Mouse (Mus musculus) CH12.LX (cell line): ENCODE results near the gene Luc7l3. TPM values are rescaled to one million over a fixed set of nuclear protein-coding genes. Genes with fewer than 3 reads are reported as not detected.

Experiments
- DNase-seq: peaks from one replicate; pipeline ENCODE4 v3.0.0-alpha.2; 2013; ENCODE audit errors: extremely low read depth
- H3K27ac ChIP-seq: 2 replicates; pipeline ENCODE4 v1.5.1; 2012; ENCODE audit warnings: low read depth, mild to moderate bottlenecking, control low read depth, moderate library complexity; ENCODE audit not compliant: insufficient read depth
- H3K27me3 ChIP-seq: replicated peaks from 2 replicates; pipeline ENCODE3; 2012; ENCODE audit warnings: inconsistent platforms
- H3K36me3 ChIP-seq, 2 experiments: replicated peaks in 1 of 2; 2 replicates each; pipeline versions ENCODE3 to v1.6.1; 2012; ENCODE audit warnings: inconsistent platforms in 1 of 2, low read length in 1 of 2, mild to moderate bottlenecking in 1 of 2, mixed read lengths in 1 of 2, moderate library complexity in 1 of 2; ENCODE audit not compliant: control insufficient read depth in 1 of 2, insufficient read depth in 1 of 2
- H3K4me1 ChIP-seq, 2 experiments: 2 replicates each; pipeline ENCODE4 v1.6.1; 2012; ENCODE audit warnings: inconsistent platforms in 1 of 2, moderate library complexity in 1 of 2; ENCODE audit not compliant: insufficient read depth in 2 of 2, control insufficient read depth in 1 of 2
- H3K4me2 ChIP-seq: 2 replicates; pipeline ENCODE4 v1.6.1; 2012; ENCODE audit warnings: low read depth, mild to moderate bottlenecking, control low read depth; ENCODE audit not compliant: poor library complexity, insufficient read depth, severe bottlenecking
- H3K4me3 ChIP-seq, 3 experiments: fragments of 150-350 bp in 1 of 3; sonication (generic) in 1 of 3; replicated peaks in 1 of 3; 2 replicates each; pipeline versions ENCODE3 to v1.5.1; 2011 to 2012; ENCODE audit warnings: low read depth in 2 of 3, low read length in 2 of 3, mild to moderate bottlenecking in 2 of 3, moderate library complexity in 2 of 3, control low read depth in 1 of 3, improper control_type of control experiment in 1 of 3, inconsistent platforms in 1 of 3, mixed read lengths in 1 of 3; ENCODE audit not compliant: poor library complexity in 1 of 3
- H3K79me2 ChIP-seq: replicated peaks from 2 replicates; pipeline ENCODE4 v1.6.1; 2012; ENCODE audit warnings: mild to moderate bottlenecking, moderate library complexity; ENCODE audit not compliant: control insufficient read depth, poor library complexity, insufficient read depth, severe bottlenecking; ENCODE audit errors: extremely low read depth
- H3K9ac ChIP-seq: 2 replicates; pipeline ENCODE4 v1.6.1; 2012; ENCODE audit warnings: low read depth, mild to moderate bottlenecking, control low read depth, moderate library complexity; ENCODE audit not compliant: insufficient read depth
- H3K9me3 ChIP-seq: replicated peaks from 2 replicates; pipeline ENCODE3; 2012; ENCODE audit warnings: low read length, inconsistent platforms, mixed read lengths
- BHLHE40 ChIP-seq: IDR thresholded peaks from 2 replicates; pipeline ENCODE4 v1.6.1; 2011; ENCODE audit warnings: mild to moderate bottlenecking, low read depth, low read length, improper control_type of control experiment
- CHD1 ChIP-seq: IDR thresholded peaks from 2 replicates; pipeline ENCODE4 v1.6.1; 2012; ENCODE audit warnings: low read depth, low read length, improper control_type of control experiment, inconsistent platforms
- CHD2 ChIP-seq: IDR thresholded peaks from 2 replicates; pipeline ENCODE4 v1.6.1; 2011; ENCODE audit warnings: low read length, improper control_type of control experiment
- E2F4 ChIP-seq: IDR thresholded peaks from 2 replicates; pipeline ENCODE4 v1.6.1; 2011; ENCODE audit warnings: low read depth, low read length, improper control_type of control experiment; ENCODE audit not compliant: insufficient replicate concordance
- ELF1 ChIP-seq: IDR thresholded peaks from 2 replicates; pipeline ENCODE4 v1.6.1; 2014; ENCODE audit warnings: low read depth, mild to moderate bottlenecking, inconsistent platforms, low read length, improper control_type of control experiment
- EP300 ChIP-seq: IDR thresholded peaks from 2 replicates; pipeline ENCODE4 v1.6.1; 2011; ENCODE audit warnings: low read length, improper control_type of control experiment
- ETS1 ChIP-seq: conservative IDR thresholded peaks from 2 replicates; pipeline ENCODE4 v1.6.1; 2012; ENCODE audit warnings: low read depth, mild to moderate bottlenecking, inconsistent platforms, low read length, improper control_type of control experiment, moderate library complexity
- HCFC1 ChIP-seq: IDR thresholded peaks from 2 replicates; pipeline ENCODE4 v1.6.1; 2012; ENCODE audit warnings: low read depth, mild to moderate bottlenecking, inconsistent platforms, low read length, improper control_type of control experiment
- JUN ChIP-seq: IDR thresholded peaks from 2 replicates; pipeline ENCODE4 v1.6.1; 2011; ENCODE audit warnings: low read depth, mild to moderate bottlenecking, low read length, improper control_type of control experiment, moderate library complexity; ENCODE audit not compliant: insufficient read depth
- KAT2A ChIP-seq: IDR thresholded peaks from 2 replicates; pipeline ENCODE4 v1.6.1; 2012; ENCODE audit warnings: low read length, improper control_type of control experiment, inconsistent platforms; ENCODE audit not compliant: insufficient replicate concordance
- MAX ChIP-seq: IDR thresholded peaks from 2 replicates; pipeline ENCODE4 v1.6.1; 2011; ENCODE audit warnings: low read length, improper control_type of control experiment
- MAZ ChIP-seq: IDR thresholded peaks from 2 replicates; pipeline ENCODE4 v1.6.1; 2012; ENCODE audit warnings: low read depth, mild to moderate bottlenecking, inconsistent platforms, low read length, improper control_type of control experiment, moderate library complexity
- MEF2A ChIP-seq: IDR thresholded peaks from 2 replicates; pipeline ENCODE4 v1.6.1; 2014; ENCODE audit warnings: low read depth, mild to moderate bottlenecking, inconsistent platforms, low read length, improper control_type of control experiment, borderline replicate concordance
- MXI1 ChIP-seq: IDR thresholded peaks from 2 replicates; pipeline ENCODE4 v1.6.1; 2011; ENCODE audit warnings: mild to moderate bottlenecking, low read depth, low read length, improper control_type of control experiment
- MYC ChIP-seq: IDR thresholded peaks from 2 replicates; pipeline ENCODE4 v1.6.1; 2011; ENCODE audit warnings: low read depth, mild to moderate bottlenecking, improper control_type of control experiment, low read length
- NELFE ChIP-seq: IDR thresholded peaks from 2 replicates; pipeline ENCODE4 v1.6.1; 2011; ENCODE audit warnings: low read depth, low read length, improper control_type of control experiment
- NRF1 ChIP-seq: IDR thresholded peaks from 2 replicates; pipeline ENCODE4 v1.6.1; 2014; ENCODE audit warnings: low read depth, mild to moderate bottlenecking, inconsistent platforms, low read length, improper control_type of control experiment, moderate library complexity
- PAX5 ChIP-seq: IDR thresholded peaks from 2 replicates; pipeline ENCODE4 v1.6.1; 2012; ENCODE audit warnings: low read length, inconsistent platforms, mixed read lengths
- POLR2A ChIP-seq: IDR thresholded peaks from 2 replicates; pipeline ENCODE4 v1.6.1; 2011; ENCODE audit warnings: low read depth, mild to moderate bottlenecking, improper control_type of control experiment, low read length
- POLR2AphosphoS2 ChIP-seq: IDR thresholded peaks from 2 replicates; pipeline ENCODE4 v1.6.1; 2011; ENCODE audit warnings: low read depth, low read length, improper control_type of control experiment
- RCOR1 ChIP-seq: conservative IDR thresholded peaks from 2 replicates; pipeline ENCODE4 v1.6.1; 2012; ENCODE audit warnings: low read depth, mild to moderate bottlenecking, inconsistent platforms, low read length, improper control_type of control experiment
- SIN3A ChIP-seq: IDR thresholded peaks from 2 replicates; pipeline ENCODE4 v1.6.1; 2012; ENCODE audit warnings: low read length, improper control_type of control experiment, inconsistent platforms
- SMC3 ChIP-seq: IDR thresholded peaks from 2 replicates; pipeline ENCODE4 v1.6.1; 2011; ENCODE audit warnings: low read depth, low read length, improper control_type of control experiment
- TBP ChIP-seq: conservative IDR thresholded peaks from 2 replicates; pipeline ENCODE4 v1.6.1; 2011; ENCODE audit warnings: low read depth, low read length, improper control_type of control experiment
- TCF12 ChIP-seq: IDR thresholded peaks from 2 replicates; pipeline ENCODE4 v1.6.1; 2014; ENCODE audit warnings: low read depth, mild to moderate bottlenecking, inconsistent platforms, low read length, improper control_type of control experiment
- UBTF ChIP-seq: IDR thresholded peaks from 2 replicates; pipeline ENCODE4 v1.6.1; 2012; ENCODE audit warnings: low read depth, mild to moderate bottlenecking, inconsistent platforms, low read length, improper control_type of control experiment, moderate library complexity
- USF1 ChIP-seq: IDR thresholded peaks from 2 replicates; pipeline ENCODE4 v1.6.1; 2014; ENCODE audit warnings: low read depth, mild to moderate bottlenecking, inconsistent platforms, low read length, improper control_type of control experiment
- USF2 ChIP-seq: conservative IDR thresholded peaks from 2 replicates; pipeline ENCODE4 v1.6.1; 2011; ENCODE audit warnings: low read depth, low read length, improper control_type of control experiment
- ZC3H11A ChIP-seq: IDR thresholded peaks from 2 replicates; pipeline ENCODE4 v1.6.1; 2012; ENCODE audit warnings: low read depth, mild to moderate bottlenecking, inconsistent platforms, low read length, improper control_type of control experiment
- ZKSCAN1 ChIP-seq: IDR thresholded peaks from 2 replicates; pipeline ENCODE4 v1.6.1; 2012; ENCODE audit warnings: low read depth, inconsistent platforms, low read length, improper control_type of control experiment, borderline replicate concordance
- ZMIZ1 ChIP-seq: IDR thresholded peaks from 2 replicates; pipeline ENCODE4 v1.6.1; 2012; ENCODE audit warnings: low read depth, mild to moderate bottlenecking, inconsistent platforms, low read length, improper control_type of control experiment
- ZNF384 ChIP-seq: IDR thresholded peaks from 2 replicates; pipeline ENCODE4 v1.6.1; 2012; ENCODE audit warnings: low read depth, low read length, improper control_type of control experiment, inconsistent platforms
- dilution Hi-C: fragments of 300-500 bp; cut with MboI; formaldehyde crosslinking; loops from 2 replicates; pipeline ENCODE4 v1.14.3; 2020; ENCODE audit warnings: low sequenced_read_pairs; ENCODE audit not compliant: extremely low pct_unique_long_range_greater_than_20kb, extremely low pct_ligation_motif_present
- in situ Hi-C: fragments of 300-500 bp; cut with MboI; formaldehyde crosslinking; loops from 3 replicates; pipeline ENCODE4 v1.14.3; 2019; ENCODE audit warnings: low sequenced_read_pairs, low pct_ligation_motif_present, low pct_unique_long_range_greater_than_20kb, mixed read lengths
- polyA plus RNA-seq: library from polyadenylated mRNA; unstranded; fragments of >175 nt; gene quantifications from 2 replicates; pipeline ENCODE4 v1.2.1, GENCODE M21; 2012; ENCODE audit warnings: low read depth; ENCODE audit not compliant: insufficient read length
- total RNA-seq, 2 experiments: library from RNA; depleted of rRNA; stranded (reverse); fragments of 300-350 nt in 1 of 2; fragments of >200 nt in 1 of 2; gene quantifications; 2 replicates each; pipeline ENCODE4 v1.2.3; 2012 to 2014

Gene Luc7l3
- total and polyA plus RNA-seq, 3 experiments: 57.7 to 246 (median 69.8) TPM

DNA sequence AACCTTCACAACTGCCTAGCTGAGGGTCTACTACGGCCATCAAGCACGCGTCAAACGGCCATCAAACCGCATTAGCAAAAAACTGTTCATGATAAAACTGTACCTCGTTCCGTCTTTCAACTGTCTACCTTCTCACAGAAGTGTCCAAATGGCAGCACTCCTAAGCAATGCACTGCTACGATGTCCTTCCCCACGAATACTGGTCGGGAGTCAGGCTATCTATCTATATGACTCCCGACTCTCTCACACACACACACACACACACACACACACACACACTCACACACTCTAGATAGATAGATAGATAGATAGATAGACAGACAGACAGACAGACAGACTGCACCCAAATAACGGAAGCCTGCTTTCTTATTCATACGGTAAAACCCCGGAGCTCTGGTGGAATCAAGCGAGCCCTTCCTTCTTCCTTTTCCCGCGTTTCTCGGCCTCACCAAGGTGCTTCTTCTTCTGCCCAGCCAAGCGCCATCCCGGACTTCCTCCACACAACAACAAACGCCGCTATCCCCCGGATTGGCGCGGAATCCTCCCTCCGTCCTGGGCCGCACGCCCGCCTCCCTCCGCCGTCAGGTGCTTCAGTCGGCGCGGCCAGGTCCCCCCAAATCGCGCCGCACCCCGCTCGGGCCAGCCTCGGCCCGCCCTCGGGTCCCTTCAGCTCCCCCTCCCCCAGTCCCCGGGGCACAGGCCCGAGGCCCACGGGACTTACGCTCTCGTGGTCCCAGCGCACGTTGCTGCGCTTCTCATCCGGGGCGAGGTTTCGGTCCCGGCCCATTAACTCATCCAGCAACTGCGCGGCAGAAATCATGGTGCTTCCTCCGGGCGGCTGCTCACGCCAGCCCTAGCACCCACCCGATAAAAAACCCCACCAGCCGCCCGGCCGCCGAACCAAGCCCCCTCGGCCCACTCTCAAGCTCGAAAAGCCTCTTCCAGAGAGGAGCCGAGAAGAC lies 538 bp downstream of the Luc7l3 start:
- TF ChIP-seq JUN (no peak), USF2 (no peak), MYC (peak; percentile 66; the same call in 1 of the 2 replicates), MAX (peak; percentile 46), ELF1 (peak; percentile 33; the same call in 1 of the 2 replicates), NELFE (no peak), ZNF384 (no peak), E2F4 (0 out of 2 replicates have a peak, but pooled peaks have one; percentile 39), MXI1 (0 out of 2 replicates have a peak, but pooled peaks have one; percentile 70), POLR2AphosphoS2 (peak; percentile 77), MAZ (peak; percentile 32; the same call in 1 of the 2 replicates), CHD2 (peak; percentile 52; the same call in 1 of the 2 replicates), MEF2A (no peak; the same call in 1 of the 2 replicates), PAX5 (no peak), EP300 (no peak), ZKSCAN1 (no peak), RCOR1 (no peak), SMC3 (no peak), NRF1 (no peak), TCF12 (no peak), ETS1 (no peak), TBP (no peak), UBTF (peak; percentile 29; the same call in 1 of the 2 replicates), ZMIZ1 (0 out of 2 replicates have a peak, but pooled peaks have one; percentile 64), KAT2A (no peak), HCFC1 (no peak), SIN3A (peak; percentile 73), ZC3H11A (no peak), BHLHE40 (peak; percentile 50; the same call in 1 of the 2 replicates), CHD1 (peak; percentile 33), POLR2A (no peak), USF1 (no peak)
- dilution Hi-C loops (no loop called here), in situ Hi-C loops (no loop called here)
- Histone ChIP-seq H3K4me1 (peaks cover 4 to 62% of the 10 kb centered on the region in 2 experiments; a peak in 3 of 4 replicates), H3K27ac (peak overlapping the region; percentile 69), H3K4me3 (peak overlapping the region; percentile 93 to 100 (median 99)), H3K9me3 (no peaks in the 10 kb centered on the region), H3K9ac (peak overlapping the region; percentile 99), H3K27me3 (no peaks in the 10 kb centered on the region), H3K79me2 (peaks cover 57% of the 10 kb centered on the region), H3K36me3 (peaks cover 2 to 31% of the 10 kb centered on the region in 2 experiments), H3K4me2 (peak overlapping the region; percentile 74)
- peak; percentile 49 for DNase-seq
